Mouse (Mus musculus) hindbrain, embryonic 13.5 days (tissue): ENCODE results near the gene Klhl42. TPM values are rescaled to one million over a fixed set of nuclear protein-coding genes. Genes with fewer than 3 reads are reported as not detected.
A peak's percentile ranks its signal among the peaks of the same experiment; 100 is the strongest.

Experiments
- ATAC-seq: fragments of 200-750 bp; cut with Nextera tagmentation; 2 replicates; pipeline ENCODE4 v1.8.0; 2017; ENCODE audit warnings: moderate TSS enrichment; ENCODE audit not compliant: low FRiP score
- H3K27ac ChIP-seq: fragments of 300-500 bp; sonication (generic); 2 replicates; pipeline ENCODE4 v1.5.1; 2015; ENCODE audit warnings: inconsistent platforms, mild to moderate bottlenecking, moderate library complexity
- H3K27me3 ChIP-seq: fragments of 300-500 bp; sonication (generic); 2 replicates; pipeline ENCODE4 v1.6.1; 2015; ENCODE audit warnings: mild to moderate bottlenecking, inconsistent platforms
- H3K36me3 ChIP-seq: fragments of 300-500 bp; sonication (generic); 2 replicates; pipeline ENCODE4 v1.6.1; 2015; ENCODE audit warnings: mild to moderate bottlenecking, inconsistent platforms
- H3K4me1 ChIP-seq: fragments of 300-500 bp; sonication (generic); replicated peaks from 2 replicates; pipeline ENCODE4 v1.6.1; 2015; ENCODE audit warnings: inconsistent platforms
- H3K4me2 ChIP-seq: fragments of 300-500 bp; sonication (generic); 2 replicates; pipeline ENCODE4 v1.6.1; 2015; ENCODE audit warnings: inconsistent platforms, mild to moderate bottlenecking, moderate library complexity
- H3K4me3 ChIP-seq: fragments of 300-500 bp; sonication (generic); 2 replicates; pipeline ENCODE4 v1.5.1; 2015; ENCODE audit warnings: mild to moderate bottlenecking, inconsistent platforms
- H3K9ac ChIP-seq: fragments of 300-500 bp; sonication (generic); 2 replicates; pipeline ENCODE4 v1.6.1; 2015; ENCODE audit warnings: mild to moderate bottlenecking, inconsistent platforms
- H3K9me3 ChIP-seq: fragments of 300-500 bp; sonication (generic); 2 replicates; pipeline ENCODE4 v1.6.1; 2016; ENCODE audit warnings: inconsistent platforms
- WGBS: fragments of 180-500 bp; shearing (Covaris S2); methylation state at CpG from one replicate; pipeline ENCODE4 v1.1.7; 2015; 5-methylcytosine and 5-hydroxymethylcytosine counted together
- polyA plus RNA-seq: library from polyadenylated mRNA; unstranded; fragments of >200 nt; fragmentation: Nextera tagmentation; extraction: Ambion mirVana; gene quantifications from 2 replicates; pipeline ENCODE4 v1.2.1, GENCODE M21; 2015

Gene Klhl42
- polyA plus RNA-seq, 1 experiment from 2014 or later, result 6.0 TPM

DNA sequence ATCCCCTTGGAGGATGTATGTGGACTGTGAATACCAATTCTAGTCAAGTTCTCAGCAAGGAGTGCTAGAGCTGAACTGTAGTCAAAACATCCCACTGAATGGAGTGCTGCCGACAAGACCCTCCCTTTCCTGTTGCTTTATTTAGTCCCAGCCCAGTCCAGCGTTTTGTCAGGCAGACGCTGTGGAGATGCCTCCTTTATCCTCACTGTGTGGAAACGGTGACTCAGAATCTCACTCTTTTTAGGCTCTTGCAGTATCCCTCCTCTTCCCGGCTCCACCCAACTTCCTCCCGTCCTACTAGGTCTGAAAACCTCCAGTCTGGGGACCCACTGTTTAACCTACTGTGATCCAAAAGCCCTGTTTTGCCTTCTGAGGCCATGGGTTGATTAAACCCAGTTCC lies 30.1 kb downstream of the Klhl42 start:
- H3K9me3 ChIP-seq, result no peaks in the 10 kb centered on the region
- no peaks in the 10 kb centered on the region for H3K4me1 ChIP-seq
- no peaks in the 10 kb centered on the region for H3K36me3 ChIP-seq
- no peak overlapping the region for H3K9ac ChIP-seq
- H3K4me2 ChIP-seq, result no peak overlapping the region
- no peak overlapping the region for H3K27ac ChIP-seq
- no peak overlapping the region for H3K4me3 ChIP-seq
- H3K27me3 ChIP-seq, result no peaks in the 10 kb centered on the region
- WGBS, result 60% methylated on average over 6 of the region's 6 CpGs
- no peak for ATAC-seq

DNA sequence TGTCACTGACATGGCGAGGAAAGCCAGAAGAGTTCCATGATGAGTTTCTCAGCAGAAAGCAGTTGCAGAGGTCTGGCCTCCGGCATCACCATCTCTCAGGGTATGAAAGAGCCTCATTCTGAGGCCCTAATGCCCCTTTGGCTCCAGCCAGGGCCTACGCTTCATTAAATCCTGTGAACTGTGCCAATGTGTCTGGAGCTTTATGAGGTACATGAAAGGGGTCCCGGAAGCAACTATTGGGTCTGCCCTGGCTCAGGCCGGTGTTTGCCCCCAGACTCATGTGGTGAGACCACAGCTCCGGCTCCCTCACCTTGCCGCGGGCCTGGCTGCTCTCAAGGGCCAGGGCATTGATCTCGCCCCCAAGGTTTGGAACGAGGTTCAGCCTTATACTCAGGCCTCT lies 36.1 kb downstream of the Klhl42 start:
- Histone ChIP-seq H3K9me3 (no peaks in the 10 kb centered on the region), H3K27me3 (no peaks in the 10 kb centered on the region), H3K4me3 (no peak overlapping the region), H3K9ac (no peak overlapping the region), H3K4me2 (no peak overlapping the region), H3K4me1 (no peaks in the 10 kb centered on the region), H3K36me3 (no peaks in the 10 kb centered on the region), H3K27ac (no peak overlapping the region)
- no peak for ATAC-seq
- WGBS, result 93% methylated on average over 10 of the region's 10 CpGs

DNA sequence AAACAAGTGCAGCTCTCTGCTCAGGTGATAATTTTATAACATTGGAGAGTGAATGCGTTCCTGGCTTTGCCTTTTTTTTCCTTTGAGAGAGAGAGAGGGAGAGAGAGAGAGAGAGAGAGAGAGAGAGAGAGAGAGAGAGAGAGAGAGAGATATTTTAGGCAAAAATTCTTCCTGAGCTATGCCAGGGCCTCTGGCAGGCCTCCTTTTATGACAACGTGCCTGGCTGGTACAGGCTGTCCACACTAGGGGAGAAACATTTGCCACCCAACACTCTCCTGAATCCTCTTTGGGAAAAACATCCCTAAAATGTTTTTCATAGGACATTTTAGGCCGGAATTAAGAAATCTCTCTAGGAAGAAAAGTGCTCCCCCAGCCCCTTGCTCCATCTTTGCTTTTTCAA lies 47.1 kb downstream of the Klhl42 start:
- no peak overlapping the region for H3K4me3 ChIP-seq
- no peak overlapping the region for H3K9ac ChIP-seq
- no peaks in the 10 kb centered on the region for H3K27me3 ChIP-seq
- H3K27ac ChIP-seq, result no peak overlapping the region
- no peaks in the 10 kb centered on the region for H3K4me1 ChIP-seq
- no peak overlapping the region for H3K4me2 ChIP-seq
- H3K9me3 ChIP-seq, result no peaks in the 10 kb centered on the region
- ATAC-seq, result no peak
- no peaks in the 10 kb centered on the region for H3K36me3 ChIP-seq
- 92% methylated on average over 3 of the region's 3 CpGs for WGBS

DNA sequence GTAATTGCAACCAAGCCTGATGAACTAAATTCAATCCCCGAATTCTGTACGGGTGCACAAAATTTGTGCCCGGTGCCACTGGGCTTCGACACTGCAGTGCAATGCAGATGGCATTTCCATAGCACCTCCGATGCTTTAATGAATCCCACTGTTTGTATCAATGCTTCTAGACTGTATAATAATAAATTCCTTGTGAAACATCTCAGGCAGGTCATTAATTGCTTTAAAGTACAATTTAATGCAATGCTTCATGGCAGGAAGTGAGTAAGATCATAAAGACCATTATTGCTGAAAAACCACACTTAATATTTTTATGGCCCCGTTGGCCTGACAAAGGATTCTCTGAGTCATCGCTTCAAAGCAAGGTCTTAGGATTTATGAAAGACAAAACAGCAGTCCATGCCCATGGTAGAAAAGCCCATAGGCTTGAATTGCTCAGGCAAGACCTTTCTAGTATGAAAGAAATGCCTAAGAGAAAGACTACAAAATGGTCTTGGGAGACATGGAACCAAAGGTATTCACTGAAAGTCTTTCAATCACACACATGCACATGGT lies 49.5 kb downstream of the Klhl42 start:
- WGBS, result 94% methylated on average over 7 of the region's 7 CpGs
- H3K27ac ChIP-seq, result no peak overlapping the region
- H3K4me2 ChIP-seq, result no peak overlapping the region
- H3K4me3 ChIP-seq, result no peak overlapping the region
- H3K36me3 ChIP-seq, result no peaks in the 10 kb centered on the region
- H3K9me3 ChIP-seq, result no peaks in the 10 kb centered on the region
- H3K27me3 ChIP-seq, result no peaks in the 10 kb centered on the region
- H3K9ac ChIP-seq, result no peak overlapping the region
- H3K4me1 ChIP-seq, result peaks cover 12% of the 10 kb centered on the region
- ATAC-seq, result no peak

DNA sequence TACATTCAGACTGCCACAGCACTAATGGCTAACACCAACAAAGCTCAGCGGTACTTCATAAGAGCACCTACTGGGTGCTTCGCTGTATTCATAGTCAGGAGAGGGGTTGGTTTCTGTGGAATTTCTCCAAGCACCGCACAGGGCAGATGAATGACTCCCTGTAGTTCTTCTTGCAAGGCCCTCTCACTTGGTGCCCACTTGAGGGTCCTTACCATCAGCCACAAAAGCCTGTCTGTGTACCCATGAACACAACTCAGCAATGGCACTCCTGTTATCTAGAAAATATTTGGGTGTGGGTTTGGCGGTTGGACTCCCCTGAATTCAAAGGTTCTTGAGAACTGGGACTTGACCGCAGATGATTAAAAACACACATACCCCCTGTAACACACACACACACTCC lies 53.5 kb downstream of the Klhl42 start:
- Histone ChIP-seq H3K9me3 (no peaks in the 10 kb centered on the region), H3K4me3 (no peak overlapping the region), H3K36me3 (no peaks in the 10 kb centered on the region), H3K27ac (no peak overlapping the region), H3K4me2 (no peak overlapping the region), H3K27me3 (no peaks in the 10 kb centered on the region), H3K9ac (no peak overlapping the region), H3K4me1 (peaks cover 15% of the 10 kb centered on the region)
- ATAC-seq, result no peak; the same call in 1 of the 2 replicates
- WGBS, result 90% methylated on average over 5 of the region's 5 CpGs

DNA sequence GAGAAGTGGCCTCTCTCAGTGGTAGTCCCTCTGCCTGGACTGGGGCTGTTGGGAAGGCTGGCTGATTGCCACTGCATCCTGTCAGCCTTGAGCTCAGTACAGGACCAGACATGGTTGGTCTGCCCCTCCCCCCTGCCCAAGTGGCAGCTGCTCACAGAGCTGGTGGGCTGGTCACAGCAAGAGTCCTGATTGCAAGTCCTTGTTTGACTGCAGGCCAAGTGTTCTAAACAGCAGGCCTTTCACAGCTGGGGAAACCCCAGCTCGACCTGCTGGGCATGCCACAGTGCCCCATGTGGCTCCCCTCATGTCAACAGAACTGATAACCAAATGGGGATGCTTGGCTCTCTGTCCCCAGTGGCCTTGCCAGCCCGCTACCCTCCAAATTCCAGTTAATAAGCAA lies 54.1 kb downstream of the Klhl42 start:
- no peaks in the 10 kb centered on the region for H3K27me3 ChIP-seq
- ATAC-seq, result peak; percentile 95
- H3K4me2 ChIP-seq, result no peak overlapping the region
- H3K4me3 ChIP-seq, result no peak overlapping the region
- H3K9ac ChIP-seq, result no peak overlapping the region
- H3K9me3 ChIP-seq, result no peaks in the 10 kb centered on the region
- 11% methylated on average over 2 of the region's 2 CpGs for WGBS
- H3K4me1 ChIP-seq, result peaks cover 15% of the 10 kb centered on the region
- no peaks in the 10 kb centered on the region for H3K36me3 ChIP-seq
- no peak overlapping the region; the same call in 1 of the 2 replicates for H3K27ac ChIP-seq

DNA sequence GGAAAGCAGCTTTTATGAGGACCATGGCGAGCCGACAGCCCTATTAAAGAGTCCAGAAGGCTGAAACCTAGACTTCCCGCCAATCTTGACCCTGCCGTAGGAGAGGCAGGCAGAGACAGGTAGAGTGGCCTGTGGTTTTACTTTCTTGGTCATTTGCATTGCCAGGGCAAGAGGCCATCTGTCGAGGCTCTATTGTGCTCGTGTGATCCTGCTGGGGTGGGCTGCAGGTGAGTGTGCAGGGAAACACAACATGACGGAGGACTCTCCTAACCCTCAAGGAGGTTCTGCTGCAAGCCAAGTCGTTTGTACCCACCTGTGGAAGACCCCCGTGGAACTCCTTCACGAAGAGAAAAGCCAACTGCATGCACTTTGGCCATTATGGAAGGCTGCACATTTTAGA lies 54.6 kb downstream of the Klhl42 start:
- no peak overlapping the region for H3K9ac ChIP-seq
- no peaks in the 10 kb centered on the region for H3K36me3 ChIP-seq
- no peak overlapping the region for H3K4me2 ChIP-seq
- no peak overlapping the region for H3K4me3 ChIP-seq
- peak; percentile 11; the same call in 1 of the 2 replicates for ATAC-seq
- H3K27ac ChIP-seq, result no peak overlapping the region
- WGBS, result 58% methylated on average over 10 of the region's 10 CpGs
- no peaks in the 10 kb centered on the region for H3K9me3 ChIP-seq
- no peaks in the 10 kb centered on the region for H3K27me3 ChIP-seq
- peaks cover 15% of the 10 kb centered on the region for H3K4me1 ChIP-seq

DNA sequence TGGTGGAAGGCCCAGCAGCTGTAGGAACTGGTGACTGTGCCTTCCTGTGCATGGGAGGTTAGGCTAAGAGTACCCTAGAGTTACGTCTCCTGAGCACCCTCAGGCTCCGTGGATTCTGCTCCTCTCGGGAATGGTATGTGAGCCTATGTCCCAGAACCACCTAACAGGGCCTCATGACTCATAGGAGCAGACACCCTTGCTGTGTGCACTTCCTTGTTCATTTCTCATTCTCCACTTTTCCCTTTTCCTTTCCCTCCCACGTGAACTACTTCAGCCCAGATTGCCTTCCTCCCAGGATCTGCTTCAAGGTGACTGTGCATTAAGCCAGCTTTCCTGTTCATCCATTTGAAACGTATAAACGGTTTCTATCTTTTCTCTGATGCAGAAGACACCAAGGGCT lies 59.9 kb downstream of the Klhl42 start:
- no peak overlapping the region for H3K4me3 ChIP-seq
- H3K4me1 ChIP-seq, result no peaks in the 10 kb centered on the region
- no peak overlapping the region for H3K27ac ChIP-seq
- H3K4me2 ChIP-seq, result no peak overlapping the region
- no peak overlapping the region for H3K9ac ChIP-seq
- H3K27me3 ChIP-seq, result no peaks in the 10 kb centered on the region
- no peaks in the 10 kb centered on the region for H3K36me3 ChIP-seq
- no peaks in the 10 kb centered on the region for H3K9me3 ChIP-seq
- 83% methylated on average over 6 of the region's 6 CpGs for WGBS
- ATAC-seq, result no peak

DNA sequence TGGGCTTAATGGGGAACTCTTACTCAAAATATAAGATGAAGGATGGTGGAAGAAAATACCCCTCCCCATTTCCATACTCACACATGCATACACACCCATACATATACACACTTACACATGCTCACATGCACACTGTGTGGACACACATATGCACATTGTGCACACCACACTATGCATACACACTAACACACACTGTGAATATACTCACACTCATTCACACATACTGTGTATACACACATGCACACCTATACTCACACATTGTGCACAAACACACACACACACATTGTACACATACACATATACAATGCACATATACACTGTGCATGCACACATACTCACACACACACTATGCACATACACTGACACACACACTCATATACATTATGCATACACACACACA lies 60.7 kb downstream of the Klhl42 start:
- Histone ChIP-seq H3K9me3 (no peaks in the 10 kb centered on the region), H3K4me1 (no peaks in the 10 kb centered on the region), H3K36me3 (no peaks in the 10 kb centered on the region), H3K27me3 (no peaks in the 10 kb centered on the region), H3K4me3 (no peak overlapping the region), H3K9ac (no peak overlapping the region), H3K27ac (no peak overlapping the region), H3K4me2 (no peak overlapping the region)
- ATAC-seq, result no peak

DNA sequence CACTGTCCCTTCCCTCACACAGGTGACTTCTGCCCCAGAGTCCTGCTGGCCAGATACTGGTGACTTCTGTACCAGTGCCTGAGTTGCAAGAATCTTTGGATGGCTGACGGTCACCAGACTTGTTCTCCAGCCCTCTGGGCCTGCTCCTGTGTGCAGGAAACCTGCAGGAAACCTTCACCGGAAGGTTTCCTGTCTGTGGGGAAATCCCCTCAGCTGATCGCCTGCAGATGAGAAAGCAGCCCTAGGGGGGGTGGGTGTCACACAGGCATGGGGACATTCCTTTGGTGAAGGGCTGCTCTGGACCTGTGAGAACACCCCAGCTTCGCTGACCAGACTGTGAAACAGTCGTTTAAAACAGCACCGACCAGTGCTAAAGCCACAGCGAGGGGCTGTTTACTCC lies 63.9 kb downstream of the Klhl42 start:
- H3K9ac ChIP-seq, result no peak overlapping the region
- no peaks in the 10 kb centered on the region for H3K27me3 ChIP-seq
- 79% methylated on average over 7 of the region's 7 CpGs for WGBS
- ATAC-seq, result no peak
- no peak overlapping the region for H3K4me2 ChIP-seq
- no peak overlapping the region for H3K4me3 ChIP-seq
- H3K36me3 ChIP-seq, result no peaks in the 10 kb centered on the region
- H3K9me3 ChIP-seq, result no peaks in the 10 kb centered on the region
- no peak overlapping the region for H3K27ac ChIP-seq
- no peaks in the 10 kb centered on the region for H3K4me1 ChIP-seq

DNA sequence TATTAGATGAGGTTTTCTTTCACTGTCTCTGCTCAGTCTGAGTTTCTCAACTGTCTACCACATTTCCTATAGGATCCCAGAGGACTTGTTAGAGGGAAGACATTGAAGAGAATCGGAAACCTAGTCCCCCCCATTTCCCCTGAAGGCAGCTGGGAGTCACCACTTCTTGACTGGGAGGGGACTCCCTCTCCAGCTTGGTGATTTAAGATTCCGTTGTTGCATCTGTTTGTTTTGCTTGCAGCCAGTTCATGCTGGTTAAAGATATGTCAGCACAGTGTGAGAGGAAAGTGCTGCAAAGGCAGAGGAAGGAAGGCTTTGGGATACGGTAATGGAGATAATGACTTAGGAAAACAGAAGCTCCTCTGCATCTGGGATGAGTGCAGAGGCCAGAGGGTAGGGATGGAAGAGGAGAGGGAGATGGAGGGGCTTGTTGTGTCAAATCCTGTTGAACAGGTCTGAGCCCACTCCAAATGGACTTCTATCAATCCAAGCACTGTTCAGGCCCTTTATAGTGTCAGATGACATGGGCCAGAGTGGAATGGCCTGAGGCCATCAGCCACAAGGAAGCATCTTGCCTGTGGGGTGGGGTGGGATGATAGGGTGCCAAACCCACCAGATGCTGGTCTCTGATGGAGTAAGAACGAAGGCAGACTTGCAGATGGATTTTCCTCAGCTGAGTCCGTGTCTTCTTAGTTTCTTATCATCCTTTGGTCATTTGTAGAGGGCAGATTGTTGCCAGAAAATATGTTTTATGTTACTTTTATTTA lies 70.8 kb downstream of the Klhl42 start:
- 67% methylated on average over 5 of the region's 5 CpGs for WGBS
- Histone ChIP-seq H3K4me1 (no peaks in the 10 kb centered on the region), H3K4me2 (no peak overlapping the region), H3K27ac (no peak overlapping the region), H3K27me3 (no peaks in the 10 kb centered on the region), H3K9me3 (no peaks in the 10 kb centered on the region), H3K9ac (no peak overlapping the region), H3K4me3 (no peak overlapping the region), H3K36me3 (no peaks in the 10 kb centered on the region)
- no peak for ATAC-seq
